Mouse (Mus musculus): ENCODE measurements around the gene Mecom.

DNA sequence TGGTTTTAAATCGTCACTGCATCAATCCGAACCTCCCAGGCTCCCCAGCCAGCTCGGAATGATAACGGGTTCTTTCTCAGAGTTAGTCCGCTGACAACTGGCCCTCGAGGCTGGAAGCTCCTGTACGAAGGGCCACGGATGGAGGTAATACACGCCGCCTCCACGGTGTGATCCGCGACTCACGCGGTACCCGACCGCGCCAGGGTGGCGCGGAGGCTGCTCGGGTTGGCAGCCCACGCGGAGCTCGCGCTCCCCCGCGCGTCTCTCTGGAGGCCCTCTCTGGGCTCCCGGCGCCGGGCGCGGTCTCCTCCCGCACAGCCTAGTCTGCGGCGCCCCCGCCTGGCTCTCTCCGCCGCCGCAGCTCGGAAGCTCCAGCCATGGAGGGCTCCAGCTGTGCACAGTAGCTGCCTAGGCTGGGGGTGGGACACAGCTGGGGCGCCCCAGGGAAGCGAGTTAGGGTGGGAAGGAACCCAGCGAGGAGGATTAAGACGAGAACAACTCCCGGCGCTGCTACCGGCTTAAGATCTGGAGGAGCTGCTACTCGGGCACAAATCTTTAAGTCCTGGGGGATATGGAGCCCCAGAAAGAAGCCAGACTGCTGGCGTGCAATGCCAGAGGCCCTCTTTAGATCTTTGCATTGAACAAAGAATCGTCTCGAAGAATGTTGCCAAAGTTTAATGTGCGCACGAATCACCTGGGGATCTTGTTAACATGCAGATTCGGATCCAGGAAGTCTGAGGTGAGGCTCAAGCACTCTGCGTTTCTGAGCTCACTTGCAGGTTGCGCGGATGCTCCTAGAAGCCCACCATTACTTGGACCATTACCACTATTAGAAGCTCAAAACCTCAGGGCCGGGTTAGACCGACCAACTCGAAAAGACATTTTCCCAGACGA, 32.7 kb downstream of the Mecom start:
- TF ChIP-seq GATA1 (IDR thresholded peaks at IDR 0.05; ENCODE audit: low read length) (no peak), TAL1 (IDR thresholded peaks at IDR 0.05; ENCODE audit: low read length) (no peak)
